Mouse (Mus musculus) CD4-positive helper T cell, adult 2 months (primary cell): ENCODE measurements at regions not wholly inside any gene's neighbourhood (a gene's known extent, or its start where the extent isn't known, plus 50 kb on each side); places are given as distances from the start of the nearest gene placed in this dataset.

Experiments
- DNase-seq: peaks from one replicate; pipeline ENCODE4 v3.0.0-alpha.2; 2012; ENCODE audit warnings: low read depth, missing footprints, low spot score

GRCm38 (mm10) chr3:52452345-52452744 lies 184.2 kb downstream of the Foxo1 start:
- DNase-seq: no peak

GRCm38 (mm10) chr3:52446991-52447390 lies 178.9 kb downstream of the Foxo1 start:
- no peak for DNase-seq

GRCm38 (mm10) chr3:52446500-52446899 lies 178.4 kb downstream of the Foxo1 start:
- no peak for DNase-seq

- no peak for DNase-seq
Observed at GRCm38 (mm10) chr3:52444420-52445119, 176.4 kb downstream of the Foxo1 start.

- DNase-seq: peak; percentile 12
Observed at GRCm38 (mm10) chr3:52443856-52444255, 175.7 kb downstream of the Foxo1 start.

GRCm38 (mm10) chr3:52429014-52429589 lies 161.0 kb downstream of the Foxo1 start:
- no peak for DNase-seq

- no peak for DNase-seq
Observed at GRCm38 (mm10) chr3:52422826-52423225, 154.7 kb downstream of the Foxo1 start.

GRCm38 (mm10) chr3:52416261-52416660 lies 148.1 kb downstream of the Foxo1 start:
- no peak for DNase-seq

- no peak for DNase-seq
Observed at GRCm38 (mm10) chr3:52415361-52415760, 147.2 kb downstream of the Foxo1 start.

GRCm38 (mm10) chr3:52414017-52414416 lies 145.9 kb downstream of the Foxo1 start:
- DNase-seq: no peak

- no peak for DNase-seq
Observed at GRCm38 (mm10) chr3:52413187-52413746, 145.1 kb downstream of the Foxo1 start.

GRCm38 (mm10) chr3:52411356-52411755 lies 143.2 kb downstream of the Foxo1 start:
- DNase-seq: peak; percentile 78

- no peak for DNase-seq
Observed at GRCm38 (mm10) chr3:52409465-52409864, 141.3 kb downstream of the Foxo1 start.

- no peak for DNase-seq
Observed at GRCm38 (mm10) chr3:52406778-52407318, 138.7 kb downstream of the Foxo1 start.

GRCm38 (mm10) chr3:52404636-52405035 lies 136.5 kb downstream of the Foxo1 start:
- no peak for DNase-seq

- DNase-seq: no peak
Observed at GRCm38 (mm10) chr3:52403032-52403431, 134.9 kb downstream of the Foxo1 start.
